Mouse (Mus musculus): Measurements from ENCODE around the gene Il22ra2.

The Il22ra2 gene

GRCm38 (mm10) chr10:19621408-19622048 is at the start of gene Il22ra2:
Gene Il22ra2 (plus strand): TSS chr10:19621998.
- no peak for DNase-seq (ENCODE audit: low spot score in 2 of 2)

GRCm38 (mm10) chr10:19577571-19577970 is 44.2 kb upstream of the Il22ra2 start:
- no peak for DNase-seq (ENCODE audit: low spot score in 2 of 2)

- no peak for DNase-seq (ENCODE audit: low spot score in 2 of 2)
Measured at GRCm38 (mm10) chr10:19578001-19578400, 43.8 kb upstream of the Il22ra2 start.

- no peak for DNase-seq (ENCODE audit: low spot score in 2 of 2)
Measured at GRCm38 (mm10) chr10:19578409-19578986, 43.3 kb upstream of the Il22ra2 start.

GRCm38 (mm10) chr10:19580660-19581059 is 41.1 kb upstream of the Il22ra2 start:
- no peak for DNase-seq (ENCODE audit: low spot score in 2 of 2)

- DNase-seq (ENCODE audit: low spot score in 2 of 2), result peak; percentile 71 to 73
Measured at GRCm38 (mm10) chr10:19581844-19582582, 39.8 kb upstream of the Il22ra2 start.

- no peak for DNase-seq (ENCODE audit: low spot score in 2 of 2)
Measured at GRCm38 (mm10) chr10:19582806-19583430, 38.9 kb upstream of the Il22ra2 start.

- DNase-seq (ENCODE audit: low spot score in 2 of 2), result peak; percentile 82 to 85
Measured at GRCm38 (mm10) chr10:19584064-19584463, 37.7 kb upstream of the Il22ra2 start.

- no peak for DNase-seq (ENCODE audit: low spot score in 2 of 2)
Measured at GRCm38 (mm10) chr10:19584846-19585245, 37.0 kb upstream of the Il22ra2 start.

GRCm38 (mm10) chr10:19585860-19586259 is 35.9 kb upstream of the Il22ra2 start:
- DNase-seq (ENCODE audit: low spot score in 2 of 2), result no peak

- no peak for DNase-seq (ENCODE audit: low spot score in 2 of 2)
Measured at GRCm38 (mm10) chr10:19587281-19587680, 34.5 kb upstream of the Il22ra2 start.

- DNase-seq (ENCODE audit: low spot score in 2 of 2), result no peak
Measured at GRCm38 (mm10) chr10:19589626-19590025, 32.2 kb upstream of the Il22ra2 start.

GRCm38 (mm10) chr10:19591286-19591640 is 30.5 kb upstream of the Il22ra2 start:
- no peak for DNase-seq (ENCODE audit: low spot score in 2 of 2)

- DNase-seq (ENCODE audit: low spot score in 2 of 2), result peak; percentile 100
Measured at GRCm38 (mm10) chr10:19591641-19592441, 30.0 kb upstream of the Il22ra2 start, which contains the start of gene Ifngr1. Gene Ifngr1 (plus strand): TSS chr10:19591949.

- no peak for DNase-seq (ENCODE audit: low spot score in 2 of 2)
Measured at GRCm38 (mm10) chr10:19592556-19592955, 29.2 kb upstream of the Il22ra2 start.

- no peak for DNase-seq (ENCODE audit: low spot score in 2 of 2)
Measured at GRCm38 (mm10) chr10:19593296-19593695, 28.5 kb upstream of the Il22ra2 start.

GRCm38 (mm10) chr10:19594201-19594905 is 27.4 kb upstream of the Il22ra2 start:
- peak in 1 of 2 experiments; percentile 26 for DNase-seq (ENCODE audit: low spot score in 2 of 2)

GRCm38 (mm10) chr10:19596866-19597265 is 24.9 kb upstream of the Il22ra2 start:
- DNase-seq (ENCODE audit: low spot score in 2 of 2), result no peak

GRCm38 (mm10) chr10:19598091-19598490 is 23.7 kb upstream of the Il22ra2 start:
- DNase-seq (ENCODE audit: low spot score in 2 of 2), result no peak

GRCm38 (mm10) chr10:19599331-19600092 is 22.3 kb upstream of the Il22ra2 start:
- DNase-seq (ENCODE audit: low spot score in 2 of 2), result no peak
